Mouse (Mus musculus) stomach, embryonic 15.5 days (tissue): ENCODE measurements around the gene Gm4881. TPM values are rescaled to one million over a fixed set of nuclear protein-coding genes. Genes with fewer than 3 reads are reported as not detected.

Source experiments
- ATAC-seq: fragments of 200-750 bp; cut with Nextera tagmentation; 2 replicates; pipeline ENCODE4 v1.8.0; 2017; ENCODE audit warnings: low read depth, moderate number of reproducible peaks, moderate TSS enrichment; ENCODE audit not compliant: insufficient read depth, low FRiP score
- H3K27ac ChIP-seq: fragments of 300-500 bp; sonication (generic); 2 replicates; pipeline ENCODE4 v1.5.1; 2015; ENCODE audit warnings: mild to moderate bottlenecking, inconsistent platforms
- H3K27me3 ChIP-seq: fragments of 300-500 bp; sonication (generic); replicated peaks from 2 replicates; pipeline ENCODE4 v1.6.1; 2015; ENCODE audit warnings: inconsistent platforms
- H3K36me3 ChIP-seq: fragments of 300-500 bp; sonication (generic); 2 replicates; pipeline ENCODE4 v1.6.1; 2015; ENCODE audit warnings: inconsistent platforms
- H3K4me1 ChIP-seq: fragments of 300-500 bp; sonication (generic); 2 replicates; pipeline ENCODE4 v1.6.1; 2015; ENCODE audit warnings: inconsistent platforms
- H3K4me2 ChIP-seq: fragments of 300-500 bp; sonication (generic); 2 replicates; pipeline ENCODE4 v1.6.1; 2015; ENCODE audit warnings: mild to moderate bottlenecking, inconsistent platforms
- H3K4me3 ChIP-seq: fragments of 300-500 bp; sonication (generic); replicated peaks from 2 replicates; pipeline ENCODE4 v1.5.1; 2015; ENCODE audit warnings: inconsistent platforms
- H3K9ac ChIP-seq: fragments of 300-500 bp; sonication (generic); 2 replicates; pipeline ENCODE4 v1.6.1; 2015; ENCODE audit warnings: inconsistent platforms
- H3K9me3 ChIP-seq: fragments of 300-500 bp; sonication (generic); 2 replicates; pipeline ENCODE4 v1.6.1; 2016; ENCODE audit warnings: inconsistent platforms
- WGBS: fragments of 180-500 bp; shearing (Covaris S2); methylation state at CpG from one replicate; pipeline ENCODE4 v1.1.7; 2015; 5-methylcytosine and 5-hydroxymethylcytosine counted together
- polyA plus RNA-seq: library from polyadenylated mRNA; unstranded; fragments of >200 nt; fragmentation: Nextera tagmentation; extraction: Ambion mirVana; gene quantifications from 2 replicates; pipeline ENCODE4 v1.2.1, GENCODE M21; 2015

Gene Gm4881
- not detected in 2 replicates for polyA plus RNA-seq

DNA sequence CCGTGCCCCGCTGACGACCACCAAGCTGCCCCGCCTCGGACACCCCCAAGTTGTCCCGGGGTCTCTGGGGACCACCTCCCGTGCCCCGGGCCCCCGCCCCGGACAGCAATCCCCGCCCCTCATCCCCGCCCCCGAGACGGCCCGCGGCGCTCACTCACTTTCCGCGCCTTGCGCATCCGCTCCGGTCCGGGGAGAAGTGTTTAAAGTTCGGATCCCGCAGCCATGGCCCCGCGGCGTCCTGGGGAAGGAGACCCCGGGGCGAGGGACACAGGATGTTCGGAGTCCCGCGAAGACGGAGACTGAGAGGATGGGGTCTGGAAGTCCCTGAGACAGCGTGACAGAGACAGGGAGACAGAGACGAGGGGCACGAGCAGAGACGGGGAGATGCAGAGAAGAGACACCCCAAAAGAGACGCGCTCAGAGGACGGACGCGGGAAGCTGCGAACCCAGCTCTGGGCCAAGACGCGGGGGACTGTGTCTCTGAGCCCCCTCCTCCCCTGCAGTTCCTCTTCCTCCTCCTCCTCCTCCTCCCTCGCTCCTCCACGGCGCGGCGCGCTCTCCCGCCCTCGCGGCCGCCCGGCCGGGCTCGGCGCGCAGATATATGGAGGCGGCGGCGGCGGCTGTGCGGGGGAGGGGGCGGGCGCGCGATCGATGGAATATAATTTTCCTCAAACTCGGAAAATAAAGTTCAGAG is at the start of gene Gm4881:
Gm4881 (minus strand) TSS at position 238 of the 694 bp plus-strand sequence.
- Histone ChIP-seq H3K27me3 (peaks cover 89% of the 10 kb centered on the region), H3K4me1 (peaks cover 10% of the 10 kb centered on the region), H3K27ac (no peak within 1 kb of the TSS), H3K9ac (no peak within 1 kb of the TSS), H3K9me3 (no peaks in the 10 kb centered on the region), H3K4me2 (peak within 1 kb of the TSS; percentile 71), H3K4me3 (peak within 1 kb of the TSS; percentile 39), H3K36me3 (no peaks in the 10 kb centered on the region)
- WGBS: 1% methylated on average over 69 of the region's 72 CpGs
- no peak for ATAC-seq

- Histone ChIP-seq H3K4me3 (no peak overlapping the region), H3K9me3 (no peaks in the 10 kb centered on the region)
Observed at GRCm38 (mm10) chr7:24993081-24993480, 48.8 kb upstream of the Gm4881 start.

DNA sequence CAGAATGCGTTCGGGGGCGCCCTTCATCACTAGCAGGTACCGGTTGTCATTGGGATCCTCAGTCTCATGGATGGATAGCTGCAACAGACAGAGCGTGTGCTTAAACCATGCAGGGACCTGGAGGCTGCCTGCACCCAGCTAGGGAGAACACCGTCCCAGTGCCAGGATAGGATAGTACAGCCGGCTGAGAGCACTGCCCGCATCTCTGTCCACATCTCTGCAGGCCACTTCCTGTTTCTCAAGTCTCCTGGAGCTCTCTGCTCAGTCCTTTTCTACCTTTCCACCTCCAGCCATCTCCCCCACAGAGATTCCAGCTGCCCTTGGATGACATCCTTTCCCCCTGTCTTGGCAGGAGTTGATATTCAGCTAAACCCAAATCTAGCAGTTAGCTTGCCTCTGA is 46.2 kb upstream of the Gm4881 start:
- ATAC-seq: no peak
- Histone ChIP-seq H3K4me1 (no peaks in the 10 kb centered on the region), H3K9ac (no peak overlapping the region), H3K4me2 (no peak overlapping the region), H3K9me3 (no peaks in the 10 kb centered on the region), H3K27me3 (no peaks in the 10 kb centered on the region), H3K36me3 (no peaks in the 10 kb centered on the region), H3K4me3 (no peak overlapping the region), H3K27ac (no peak overlapping the region)
- WGBS: 80% methylated on average over 8 of the region's 8 CpGs

More at GRCm38 (mm10) chr7:24993081-24993480, 48.8 kb upstream of the Gm4881 start:
- Histone ChIP-seq H3K27ac (no peak overlapping the region), H3K27me3 (no peaks in the 10 kb centered on the region), H3K4me2 (no peak overlapping the region), H3K4me1 (no peaks in the 10 kb centered on the region), H3K36me3 (no peaks in the 10 kb centered on the region), H3K9ac (no peak overlapping the region)
- no peak for ATAC-seq
- 66% methylated on average over 6 of the region's 6 CpGs for WGBS

GRCm38 (mm10) chr7:24987941-24988340 is 43.6 kb upstream of the Gm4881 start:
- Histone ChIP-seq H3K27me3 (no peaks in the 10 kb centered on the region), H3K9ac (no peak overlapping the region), H3K4me2 (no peak overlapping the region), H3K4me3 (no peak overlapping the region), H3K9me3 (no peaks in the 10 kb centered on the region), H3K4me1 (no peaks in the 10 kb centered on the region), H3K27ac (no peak overlapping the region), H3K36me3 (no peaks in the 10 kb centered on the region)
- ATAC-seq: no peak
- WGBS: 78% methylated on average over 14 of the region's 14 CpGs

DNA sequence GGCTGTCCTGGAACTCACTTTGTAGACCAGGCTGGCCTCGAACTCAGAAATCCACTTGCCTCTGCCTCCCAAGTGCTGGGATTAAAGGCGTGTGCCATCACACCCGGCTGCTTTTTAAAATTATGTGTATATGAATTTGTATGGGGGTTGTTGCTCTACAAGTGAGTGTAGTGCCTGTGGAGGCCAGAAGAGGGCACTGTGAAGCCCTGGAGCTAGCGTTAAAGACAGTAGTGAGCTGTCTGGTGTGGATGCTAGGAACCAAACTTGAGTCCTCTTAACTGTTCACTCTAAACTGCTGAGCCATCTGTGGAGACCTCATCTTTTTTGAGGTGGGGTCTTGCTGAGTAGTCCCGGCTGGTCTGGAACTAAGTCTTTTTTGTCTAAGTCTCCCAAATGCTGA is 41.5 kb upstream of the Gm4881 start:
- H3K27me3 ChIP-seq: no peaks in the 10 kb centered on the region
- no peaks in the 10 kb centered on the region for H3K9me3 ChIP-seq
- no peak overlapping the region for H3K9ac ChIP-seq
- H3K36me3 ChIP-seq: no peaks in the 10 kb centered on the region
- H3K4me3 ChIP-seq: no peak overlapping the region
- WGBS: 73% methylated on average over 5 of the region's 5 CpGs
- H3K27ac ChIP-seq: no peak overlapping the region
- no peaks in the 10 kb centered on the region for H3K4me1 ChIP-seq
- no peak for ATAC-seq
- H3K4me2 ChIP-seq: no peak overlapping the region

DNA sequence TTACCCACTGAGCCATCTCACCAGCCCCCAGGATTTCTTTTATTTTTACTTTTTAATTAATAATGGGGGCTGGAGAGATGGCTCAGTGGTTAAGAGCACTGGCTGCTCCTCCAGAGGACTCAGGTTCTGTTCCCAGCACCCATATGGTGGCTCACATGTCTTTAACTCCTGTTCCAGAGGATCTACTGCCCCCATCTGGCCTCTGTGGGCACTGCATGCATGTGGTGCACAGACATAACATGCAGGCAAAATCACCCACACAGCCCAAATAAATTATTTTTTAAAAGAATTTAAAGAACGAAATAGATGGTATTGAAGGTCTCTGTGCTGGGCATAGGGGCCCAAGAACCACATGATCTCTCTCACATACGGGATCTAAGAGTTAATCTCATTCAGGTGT is 40.0 kb upstream of the Gm4881 start:
- Histone ChIP-seq H3K4me3 (no peak overlapping the region), H3K36me3 (no peaks in the 10 kb centered on the region), H3K27ac (no peak overlapping the region), H3K4me1 (no peaks in the 10 kb centered on the region), H3K27me3 (no peaks in the 10 kb centered on the region), H3K4me2 (no peak overlapping the region), H3K9ac (no peak overlapping the region), H3K9me3 (no peaks in the 10 kb centered on the region)
- no peak for ATAC-seq
- 88% methylated on average over 2 of the region's 2 CpGs for WGBS

DNA sequence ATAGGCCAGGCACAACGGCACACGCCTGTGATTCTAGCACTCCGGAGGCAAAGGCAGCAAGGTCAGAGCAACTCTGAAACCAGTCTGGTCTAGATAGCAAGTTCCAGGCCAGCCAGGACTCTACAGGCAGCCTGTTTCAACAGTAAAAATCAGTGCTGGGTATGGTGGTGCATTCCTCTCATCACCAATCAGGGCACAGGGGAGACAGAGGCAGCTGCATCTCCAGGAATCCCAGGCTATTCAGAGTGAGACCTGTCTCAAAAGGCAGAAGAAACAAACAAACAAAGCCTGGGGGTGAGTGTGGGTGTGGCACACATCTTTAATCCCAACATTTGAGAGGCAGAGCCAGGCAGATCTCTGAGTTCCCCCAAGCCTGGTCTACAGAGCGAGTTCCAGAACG is 39.1 kb upstream of the Gm4881 start:
- no peaks in the 10 kb centered on the region for H3K36me3 ChIP-seq
- no peaks in the 10 kb centered on the region for H3K4me1 ChIP-seq
- no peak overlapping the region for H3K4me3 ChIP-seq
- 71% methylated on average over 5 of the region's 5 CpGs for WGBS
- no peaks in the 10 kb centered on the region for H3K9me3 ChIP-seq
- no peak for ATAC-seq
- H3K4me2 ChIP-seq: no peak overlapping the region
- no peak overlapping the region for H3K9ac ChIP-seq
- H3K27me3 ChIP-seq: no peaks in the 10 kb centered on the region
- H3K27ac ChIP-seq: no peak overlapping the region

GRCm38 (mm10) chr7:24980439-24980838 is 36.1 kb upstream of the Gm4881 start:
- no peak overlapping the region for H3K9ac ChIP-seq
- no peaks in the 10 kb centered on the region for H3K4me1 ChIP-seq
- no peak overlapping the region for H3K4me3 ChIP-seq
- ATAC-seq: no peak
- H3K27me3 ChIP-seq: no peaks in the 10 kb centered on the region
- no peak overlapping the region for H3K27ac ChIP-seq
- 82% methylated on average over 7 of the region's 7 CpGs for WGBS
- no peaks in the 10 kb centered on the region for H3K9me3 ChIP-seq
- no peaks in the 10 kb centered on the region for H3K36me3 ChIP-seq
- no peak overlapping the region for H3K4me2 ChIP-seq

- H3K27ac ChIP-seq: no peak overlapping the region
- no peak for ATAC-seq
- 81% methylated on average over 7 of the region's 7 CpGs for WGBS
- H3K4me2 ChIP-seq: no peak overlapping the region
- H3K27me3 ChIP-seq: no peaks in the 10 kb centered on the region
- H3K36me3 ChIP-seq: no peaks in the 10 kb centered on the region
- H3K9ac ChIP-seq: no peak overlapping the region
- no peak overlapping the region for H3K4me3 ChIP-seq
- no peaks in the 10 kb centered on the region for H3K4me1 ChIP-seq
- no peaks in the 10 kb centered on the region for H3K9me3 ChIP-seq
Observed at GRCm38 (mm10) chr7:24978781-24979180, 34.5 kb upstream of the Gm4881 start.

DNA sequence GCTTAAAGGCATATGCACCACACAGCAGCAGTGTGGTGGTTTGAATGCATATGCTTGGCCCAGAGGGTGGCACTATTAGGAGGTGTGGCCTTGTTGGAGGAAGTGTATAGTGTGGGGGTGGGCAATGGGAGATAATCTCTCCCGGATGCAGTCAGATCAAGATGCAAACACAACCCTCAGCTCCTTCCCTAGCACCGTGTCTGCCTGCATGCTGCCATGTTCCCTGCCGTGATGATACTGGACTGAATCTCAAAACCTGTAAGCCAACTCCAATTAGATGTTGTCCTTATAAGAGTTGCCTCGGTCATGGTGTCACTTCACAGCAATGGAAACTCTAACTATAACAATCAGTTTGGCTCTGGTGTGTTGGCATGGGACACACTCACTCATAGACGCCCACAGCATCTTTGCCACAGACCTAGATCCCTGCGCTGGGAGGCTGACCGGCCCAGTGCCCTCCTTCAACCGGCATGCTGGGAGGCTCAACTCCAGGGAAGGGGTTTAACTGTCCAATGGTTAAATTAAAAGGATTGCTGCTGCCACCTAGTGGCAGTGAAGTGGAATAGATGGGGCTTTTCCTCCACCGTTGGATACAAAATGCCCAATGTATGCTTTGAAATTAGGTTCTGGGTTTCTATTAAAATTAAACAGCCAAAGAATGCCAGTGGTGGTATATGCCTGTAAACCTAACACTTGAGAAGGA is 30.8 kb upstream of the Gm4881 start:
- Histone ChIP-seq H3K4me1 (peaks cover 6% of the 10 kb centered on the region; the same call in 1 of the 2 replicates), H3K4me3 (no peak overlapping the region), H3K9ac (no peak overlapping the region), H3K27me3 (no peaks in the 10 kb centered on the region), H3K27ac (no peak overlapping the region), H3K9me3 (no peaks in the 10 kb centered on the region), H3K4me2 (no peak overlapping the region), H3K36me3 (no peaks in the 10 kb centered on the region)
- ATAC-seq: no peak
- 27% methylated on average over 9 of the region's 9 CpGs for WGBS

GRCm38 (mm10) chr7:24973902-24974301 is 29.6 kb upstream of the Gm4881 start:
- peaks cover 6% of the 10 kb centered on the region; the same call in 1 of the 2 replicates for H3K4me1 ChIP-seq
- no peaks in the 10 kb centered on the region for H3K9me3 ChIP-seq
- no peaks in the 10 kb centered on the region for H3K27me3 ChIP-seq
- no peak for ATAC-seq
- WGBS: 68% methylated on average over 5 of the region's 5 CpGs
- no peak overlapping the region for H3K9ac ChIP-seq
- no peak overlapping the region for H3K4me2 ChIP-seq
- H3K27ac ChIP-seq: no peak overlapping the region
- no peaks in the 10 kb centered on the region for H3K36me3 ChIP-seq
- H3K4me3 ChIP-seq: no peak overlapping the region

- H3K9ac ChIP-seq: no peak overlapping the region
- H3K4me2 ChIP-seq: no peak overlapping the region
- no peaks in the 10 kb centered on the region for H3K36me3 ChIP-seq
- no peaks in the 10 kb centered on the region for H3K9me3 ChIP-seq
- 77% methylated on average over 4 of the region's 4 CpGs for WGBS
- ATAC-seq: no peak
- peaks cover 6% of the 10 kb centered on the region; the same call in 1 of the 2 replicates for H3K4me1 ChIP-seq
- H3K27ac ChIP-seq: no peak overlapping the region
- no peaks in the 10 kb centered on the region for H3K27me3 ChIP-seq
- no peak overlapping the region for H3K4me3 ChIP-seq
Observed at GRCm38 (mm10) chr7:24973208-24973607, 28.9 kb upstream of the Gm4881 start.
